Mouse (Mus musculus): ENCODE results near the gene Stat3.

DNA sequence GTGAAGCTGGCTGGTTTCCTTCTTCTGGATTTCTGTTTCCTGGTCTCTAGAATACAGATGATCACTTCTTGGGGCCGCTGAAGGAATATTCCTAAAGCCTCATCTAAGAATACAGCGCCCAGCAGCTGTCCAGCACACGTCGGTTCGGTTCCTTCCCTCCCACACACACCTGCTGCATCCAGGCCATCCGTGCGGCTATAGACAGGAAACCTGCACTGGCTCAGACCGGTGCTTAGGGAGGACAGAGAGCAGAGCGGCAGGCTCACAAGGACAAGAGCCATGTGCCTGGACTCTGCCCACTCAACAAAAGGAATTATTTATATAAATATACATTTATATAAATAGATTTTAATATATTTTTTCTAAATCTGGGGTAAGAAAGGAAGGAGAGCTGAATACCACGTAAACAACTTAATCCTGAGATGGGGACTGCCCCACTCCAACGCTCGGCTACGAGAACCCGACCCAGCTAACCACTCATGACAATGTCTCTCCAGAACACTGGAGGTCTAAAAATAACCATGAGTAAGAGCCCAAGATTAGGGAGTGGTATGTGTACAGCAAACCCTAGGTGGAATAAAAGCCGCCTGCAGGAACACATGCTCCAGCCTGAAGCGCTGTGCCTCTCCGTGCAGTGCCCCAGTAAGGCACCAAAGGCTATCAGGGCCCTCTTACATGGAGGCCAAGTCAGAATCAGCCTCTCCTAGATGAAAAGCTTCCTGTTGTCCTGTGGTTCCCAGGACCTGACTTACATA is 26.8 kb downstream of the Stat3 start:
- TF ChIP-seq TAL1 (IDR thresholded peaks at IDR 0.05; ENCODE audit: low read length) (no peak), GATA1 (IDR thresholded peaks at IDR 0.05; ENCODE audit: low read length) (no peak)

Data from erythroblast, embryonic 14.5 days (primary cell).